15 mouse cellular contexts compared by ENCODE assay signal in genomic region chr2:29506411-29506810, GRCm38 (mm10).
"Had no signal": no experiment of that assay in that cellular context is flagged by ENCODE, and none has a peak within 500 bp of the region (broad histone marks: within the 10 kb centered on the region; RNA-seq: fewer than 3 reads in every experiment).

No protein-coding gene starts in this region.

- H3K9ac ChIP-seq: kidney, embryonic 15.5 days; liver, embryonic 13.5 days; liver, postnatal 0 days; lung, embryonic 15.5 days; neural tube, embryonic 12.5 days had no signal

- H3K9me3 ChIP-seq: kidney, embryonic 15.5 days; liver, embryonic 13.5 days; lung, embryonic 15.5 days; megakaryocyte, embryonic 14.5 days; neural tube, embryonic 12.5 days had no signal

- DNase-seq: kidney, adult 2 months; kidney, postnatal 14 days; liver; liver, embryonic 13.5 days; liver, postnatal 0 days; lung, postnatal 14 days; right cerebral cortex, postnatal 25 days; thymus, postnatal 36 days had no signal

- ATAC-seq: intestine, embryonic 16.5 days; liver, postnatal 0 days had no signal

- H3K27me3 ChIP-seq: kidney, embryonic 15.5 days; liver, embryonic 13.5 days; lung, embryonic 15.5 days; megakaryocyte, embryonic 14.5 days; neural tube, embryonic 12.5 days had no signal

- H3K4me2 ChIP-seq: kidney, embryonic 15.5 days; liver, embryonic 13.5 days; lung, embryonic 15.5 days; neural tube, embryonic 12.5 days had no signal

- H3K4me1 ChIP-seq: kidney, embryonic 15.5 days; liver, embryonic 13.5 days; lung, embryonic 15.5 days had no signal

- H3K4me3 ChIP-seq: kidney, embryonic 15.5 days; left cerebral cortex, adult 2 months; liver, embryonic 13.5 days; lung, embryonic 15.5 days; megakaryocyte, embryonic 14.5 days; neural tube, embryonic 12.5 days had no signal

- H3K36me3 ChIP-seq: kidney, embryonic 15.5 days; liver, embryonic 13.5 days; lung, embryonic 15.5 days; neural tube, embryonic 12.5 days had no signal

- H3K27ac ChIP-seq: kidney, embryonic 15.5 days; left cerebral cortex, adult 2 months; liver, embryonic 13.5 days; lung, embryonic 15.5 days; macrophage; neural tube, embryonic 12.5 days had no signal
